Mouse (Mus musculus) heart, postnatal 0 days (tissue): ENCODE measurements around the gene Megf9. TPM values are rescaled to one million over a fixed set of nuclear protein-coding genes. Genes with fewer than 3 reads are reported as not detected.
A peak's percentile ranks its signal among the peaks of the same experiment; 100 is the strongest.

ENCODE experiments used
- ATAC-seq: fragments of 200-750 bp; cut with Nextera tagmentation; 2 replicates; pipeline ENCODE4 v1.8.0; 2017; ENCODE audit warnings: low read depth, moderate number of reproducible peaks, moderate library complexity; ENCODE audit not compliant: insufficient read depth
- DNase-seq: peaks from one replicate; pipeline ENCODE4 v3.0.0-alpha.2; 2016; ENCODE audit warnings: low spot score
- H3K27ac ChIP-seq: fragments of 300-500 bp; sonication (generic); 2 replicates; pipeline ENCODE4 v1.5.1; 2014; ENCODE audit warnings: low read depth, mild to moderate bottlenecking
- H3K27me3 ChIP-seq: fragments of 300-500 bp; sonication (generic); 2 replicates; pipeline ENCODE4 v1.6.1; 2014; ENCODE audit warnings: low read length, mixed read lengths; ENCODE audit not compliant: control insufficient read depth, insufficient read depth
- H3K36me3 ChIP-seq: fragments of 300-500 bp; sonication (generic); replicated peaks from 2 replicates; pipeline ENCODE4 v1.6.1; 2014; ENCODE audit warnings: low read length, mixed read lengths; ENCODE audit not compliant: control insufficient read depth, insufficient read depth
- H3K4me1 ChIP-seq: fragments of 300-500 bp; sonication (generic); 2 replicates; pipeline ENCODE4 v1.6.1; 2014; ENCODE audit warnings: antibody characterized with exemption; ENCODE audit not compliant: control insufficient read depth, insufficient read depth
- H3K4me2 ChIP-seq: fragments of 300-500 bp; sonication (generic); 2 replicates; pipeline ENCODE4 v1.6.1; 2014; ENCODE audit warnings: low read depth, mild to moderate bottlenecking, low read length, moderate library complexity
- H3K4me3 ChIP-seq: fragments of 300-500 bp; sonication (generic); 2 replicates; pipeline ENCODE4 v1.5.1; 2014; ENCODE audit warnings: low read depth, low read length
- H3K9ac ChIP-seq: fragments of 300-500 bp; sonication (generic); replicated peaks from 2 replicates; pipeline ENCODE4 v1.6.1; 2014; ENCODE audit warnings: low read depth, low read length, mixed read lengths
- H3K9me3 ChIP-seq: fragments of 300-500 bp; sonication (generic); replicated peaks from 2 replicates; pipeline ENCODE4 v1.6.1; 2016; ENCODE audit warnings: low read length; ENCODE audit not compliant: control insufficient read depth
- CTCF ChIP-seq: IDR thresholded peaks from 2 replicates; pipeline ENCODE4 v1.5.1; 2016; ENCODE audit warnings: antibody characterized with exemption, control low read depth, low read depth
- EP300 ChIP-seq: IDR thresholded peaks from 2 replicates; pipeline ENCODE4 v1.6.1; 2016; ENCODE audit warnings: antibody characterized with exemption, low read depth
- WGBS: fragments of 180-500 bp; shearing (Covaris S2); extraction: QIAGEN DNeasy Blood & Tissue Kit; methylation state at CpG from one replicate; pipeline ENCODE4 v1.1.7; 2014; 5-methylcytosine and 5-hydroxymethylcytosine counted together
- polyA plus RNA-seq: library from polyadenylated mRNA; unstranded; fragments of >200 nt; fragmentation: Nextera tagmentation; extraction: Ambion mirVana; gene quantifications from 2 replicates; pipeline ENCODE4 v1.2.1, GENCODE M21; 2015
- total RNA-seq: library from RNA; depleted of rRNA; stranded (reverse); fragments of >200 nt; gene quantifications from 2 replicates; pipeline ENCODE4 v1.2.3, GENCODE M21; 2014; ENCODE audit warnings: low replicate concordance

Megf9 gene
- total and polyA plus RNA-seq, 2 experiments from 2014 or later, result 3.3 to 10.8 TPM

- DNase-seq, result no peak
- Histone ChIP-seq H3K27ac (no peak overlapping the region), H3K27me3 (no peaks in the 10 kb centered on the region), H3K9ac (no peak overlapping the region), H3K36me3 (no peaks in the 10 kb centered on the region), H3K4me1 (no peaks in the 10 kb centered on the region; the same call in 1 of the 2 replicates), H3K4me3 (no peak overlapping the region), H3K4me2 (no peak overlapping the region), H3K9me3 (no peaks in the 10 kb centered on the region)
- no peak for TF ChIP-seq EP300
- no peak for TF ChIP-seq CTCF
- no peak for ATAC-seq
- 16% methylated on average over 2 of the region's 2 CpGs for whole genome bisulfite sequencing
These were observed 7.6 kb upstream of the Megf9 start for GRCm38 (mm10) chr4:70542387-70542786.

GRCm38 (mm10) chr4:70540743-70541142 lies 5.9 kb upstream of the Megf9 start:
- 56% methylated on average over 6 of the region's 6 CpGs for WGBS
- H3K4me2 ChIP-seq, result no peak overlapping the region
- DNase-seq (no peak), ATAC-seq (no peak)
- H3K27me3 ChIP-seq, result no peaks in the 10 kb centered on the region
- H3K4me1 ChIP-seq, result peaks cover 4% of the 10 kb centered on the region
- no peaks in the 10 kb centered on the region for H3K36me3 ChIP-seq
- H3K27ac ChIP-seq, result no peak overlapping the region
- no peak overlapping the region for H3K9ac ChIP-seq
- H3K4me3 ChIP-seq, result no peak overlapping the region
- TF ChIP-seq CTCF, result no peak
- TF ChIP-seq EP300, result no peak
- no peaks in the 10 kb centered on the region for H3K9me3 ChIP-seq

GRCm38 (mm10) chr4:70536661-70537580 lies 2.1 kb upstream of the Megf9 start:
- Histone ChIP-seq H3K4me2 (no peak overlapping the region), H3K9me3 (no peaks in the 10 kb centered on the region), H3K4me1 (peaks cover 19% of the 10 kb centered on the region; the same call in 1 of the 2 replicates), H3K4me3 (no peak overlapping the region), H3K36me3 (no peaks in the 10 kb centered on the region), H3K27me3 (no peaks in the 10 kb centered on the region), H3K9ac (no peak overlapping the region), H3K27ac (0 out of 2 replicates have a peak overlapping the region, but pooled peaks have one; percentile 17)
- DNase-seq (no peak), ATAC-seq (no peak)
- TF ChIP-seq CTCF (no peak), EP300 (no peak)
- 55% methylated on average over 2 of the region's 2 CpGs for WGBS

- Histone ChIP-seq H3K4me3 (peak overlapping the region; percentile 89), H3K27ac (peak overlapping the region; percentile 93), H3K9ac (peak overlapping the region; percentile 85; the same call in 1 of the 2 replicates), H3K9me3 (no peaks in the 10 kb centered on the region), H3K4me2 (peak overlapping the region; percentile 99), H3K36me3 (no peaks in the 10 kb centered on the region), H3K4me1 (peaks cover 19% of the 10 kb centered on the region; the same call in 1 of the 2 replicates), H3K27me3 (no peaks in the 10 kb centered on the region)
- WGBS, result 11% methylated on average over 7 of the region's 7 CpGs
- TF ChIP-seq CTCF (no peak), EP300 (no peak)
- DNase-seq (peak; percentile 33), ATAC-seq (no peak)
These were observed 1.0 kb upstream of the Megf9 start for GRCm38 (mm10) chr4:70535711-70536311.

- TF ChIP-seq EP300 (no peak), CTCF (0 out of 2 replicates have a peak, but pooled peaks have one; percentile 4)
- Histone ChIP-seq H3K36me3 (no peaks in the 10 kb centered on the region), H3K9me3 (no peaks in the 10 kb centered on the region), H3K27me3 (no peaks in the 10 kb centered on the region), H3K4me3 (peak overlapping the region; percentile 89), H3K4me2 (peak overlapping the region; percentile 99), H3K9ac (peak overlapping the region; percentile 85), H3K4me1 (peaks cover 19% of the 10 kb centered on the region; the same call in 1 of the 2 replicates), H3K27ac (peak overlapping the region; percentile 93)
- under 1% methylated on average over 18 of the region's 18 CpGs for WGBS
- DNase-seq (no peak), ATAC-seq (peak; percentile 25; the same call in 1 of the 2 replicates)
These were observed 494 bp upstream of the Megf9 start for GRCm38 (mm10) chr4:70535289-70535688.
